Mouse (Mus musculus): ENCODE results near the gene Fgfr2.

Fgfr2 gene

DNA sequence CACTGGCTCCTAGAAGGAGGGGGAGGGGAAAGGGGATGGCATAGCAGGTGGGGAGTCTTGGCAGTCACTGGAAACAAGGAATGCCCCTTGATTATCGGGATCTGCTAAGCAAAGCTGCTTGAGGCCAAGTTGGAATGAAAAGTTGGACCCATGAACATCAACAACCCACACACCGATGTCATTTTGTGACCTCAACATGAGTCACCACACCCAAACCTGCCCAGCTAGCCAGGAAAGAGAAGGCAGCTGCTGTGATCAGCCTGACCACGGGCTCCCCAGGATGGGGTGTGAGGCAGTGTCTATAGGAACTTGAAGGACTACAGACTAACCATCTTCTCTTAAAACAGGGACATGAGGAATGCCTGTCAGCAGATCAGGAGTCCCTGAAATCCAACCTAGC is 37.7 kb downstream of the Fgfr2 start:
- DNase-seq (ENCODE audit: low spot score), result no peak

DNA sequence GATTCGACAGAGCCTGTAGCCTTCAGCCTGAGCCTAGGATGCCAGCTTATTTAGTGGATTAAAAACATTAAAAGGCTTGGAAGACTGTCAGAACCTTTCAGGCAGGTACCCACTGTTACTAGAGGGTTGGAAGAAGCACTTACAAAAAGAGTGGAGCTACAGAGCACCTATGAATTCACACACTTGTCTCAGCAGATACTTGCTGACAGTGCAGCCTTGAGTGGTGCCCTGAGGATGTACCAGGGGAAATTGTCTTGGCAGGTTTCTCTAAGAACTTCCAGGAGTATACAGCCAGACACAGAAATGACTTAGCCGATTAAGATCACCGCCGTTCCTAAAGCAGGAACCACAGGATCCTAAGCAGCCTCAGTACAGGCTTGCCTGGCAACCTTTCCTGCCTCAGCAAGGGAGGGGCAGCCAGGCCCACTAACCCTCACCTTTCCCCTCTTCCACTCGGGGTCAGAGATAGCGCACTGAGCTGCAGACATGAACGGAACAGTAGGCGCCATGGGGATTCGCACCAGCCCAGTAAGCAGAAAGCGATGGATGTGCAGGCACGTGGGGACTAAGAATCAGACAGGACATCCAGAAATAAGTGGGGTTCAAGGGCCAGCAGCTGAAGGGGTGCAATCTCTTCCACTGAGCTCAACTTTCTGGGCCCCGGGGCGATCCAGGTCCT is 39.1 kb downstream of the Fgfr2 start:
- no peak for DNase-seq (ENCODE audit: low spot score)

DNA sequence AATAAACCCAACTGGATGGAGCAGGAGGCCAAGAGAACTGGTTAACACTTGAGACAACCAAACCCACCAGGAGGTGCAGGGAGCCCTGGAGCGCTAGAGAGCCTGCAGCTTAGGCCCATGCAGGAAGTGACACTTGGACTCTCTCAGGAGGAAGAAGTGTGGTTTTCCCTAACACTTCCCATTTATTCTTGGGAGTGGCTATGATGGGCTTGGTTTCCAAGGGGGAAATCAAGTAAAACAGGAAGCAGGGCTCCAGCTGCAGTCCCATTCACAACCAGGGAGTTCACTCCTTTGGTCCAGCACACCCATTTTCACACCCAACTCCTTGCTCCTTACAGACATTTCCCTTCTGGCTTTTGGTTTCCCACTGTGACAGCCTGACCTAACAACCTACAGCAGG is 44.2 kb downstream of the Fgfr2 start:
- DNase-seq (ENCODE audit: low spot score), result no peak

DNA sequence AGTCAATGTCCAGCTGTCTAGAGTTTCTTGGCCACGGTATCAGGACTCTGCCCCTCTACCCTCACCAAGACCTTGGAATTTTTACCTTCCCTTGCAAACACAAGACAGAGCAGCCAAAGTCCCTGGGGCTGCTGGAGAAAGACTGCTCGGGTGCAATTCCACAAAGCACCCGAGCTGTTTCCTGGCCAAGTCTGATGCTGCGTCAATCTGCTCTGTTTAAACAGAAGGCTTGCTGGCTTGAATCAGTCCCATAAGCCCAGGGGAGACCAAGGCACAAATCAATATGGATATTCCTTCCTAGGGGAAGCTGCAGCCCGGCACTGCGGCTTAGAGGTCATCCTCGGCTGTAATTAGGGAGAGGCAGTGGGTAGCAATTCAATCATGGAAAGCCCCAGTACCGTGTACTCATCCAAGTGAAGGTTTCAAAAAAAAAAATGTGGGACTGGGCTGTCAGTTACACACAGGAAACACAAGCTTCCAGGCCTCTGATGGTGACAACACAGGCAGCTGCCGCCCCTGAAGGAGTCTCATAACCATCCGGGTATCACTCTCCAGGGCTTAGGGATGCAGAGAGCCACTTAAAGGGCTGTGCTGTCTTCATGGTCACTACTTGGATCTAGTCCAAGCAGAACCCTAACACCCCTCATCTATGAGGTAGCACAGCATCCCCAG is 48.6 kb downstream of the Fgfr2 start:
- peak; percentile 31 for DNase-seq (ENCODE audit: low spot score)

DNA sequence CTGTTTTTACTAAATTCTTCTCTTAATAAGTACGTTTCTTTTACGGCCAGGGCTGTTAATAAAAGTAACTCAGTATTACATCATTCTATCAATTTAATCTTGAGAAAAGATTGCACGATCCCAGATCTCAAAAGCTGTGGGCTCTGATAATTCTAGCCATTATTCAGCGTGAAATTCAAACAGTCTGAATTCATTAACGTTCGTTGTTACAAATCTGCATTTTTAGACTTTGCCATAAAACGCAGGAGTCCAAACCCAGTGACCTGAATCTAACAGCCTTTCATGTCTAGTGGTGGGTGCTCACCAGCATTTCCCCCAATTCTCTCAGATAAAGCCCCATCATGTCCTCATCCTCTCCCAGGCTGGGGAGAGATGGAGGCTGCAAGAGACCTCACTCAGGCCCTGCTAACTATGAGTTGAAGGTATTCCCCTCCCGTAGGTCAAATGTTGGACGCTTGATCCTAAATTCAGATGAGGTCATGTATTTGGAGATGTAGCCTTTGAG is 50.0 kb downstream of the Fgfr2 start:
- no peak for DNase-seq (ENCODE audit: low spot score)

DNA sequence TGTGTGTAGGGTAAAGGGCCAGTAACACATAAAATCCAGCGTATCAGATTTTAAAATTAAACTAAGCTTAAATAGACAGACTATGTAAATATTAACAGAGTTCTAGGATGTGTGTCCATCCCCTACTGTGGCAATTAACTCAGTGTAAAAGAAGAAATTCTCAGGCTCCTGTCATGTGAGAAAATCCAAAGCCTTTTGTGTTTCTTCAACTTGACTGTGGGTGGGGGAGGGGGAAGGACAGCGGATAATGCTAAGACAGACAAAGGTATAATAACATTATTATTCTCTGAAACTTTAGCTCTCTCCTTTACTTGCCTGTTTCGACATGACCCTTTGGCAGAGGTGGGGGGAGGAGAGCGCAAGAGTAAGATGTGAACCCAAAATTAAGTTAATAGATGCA is 50.6 kb downstream of the Fgfr2 start:
- no peak for DNase-seq (ENCODE audit: low spot score)

DNA sequence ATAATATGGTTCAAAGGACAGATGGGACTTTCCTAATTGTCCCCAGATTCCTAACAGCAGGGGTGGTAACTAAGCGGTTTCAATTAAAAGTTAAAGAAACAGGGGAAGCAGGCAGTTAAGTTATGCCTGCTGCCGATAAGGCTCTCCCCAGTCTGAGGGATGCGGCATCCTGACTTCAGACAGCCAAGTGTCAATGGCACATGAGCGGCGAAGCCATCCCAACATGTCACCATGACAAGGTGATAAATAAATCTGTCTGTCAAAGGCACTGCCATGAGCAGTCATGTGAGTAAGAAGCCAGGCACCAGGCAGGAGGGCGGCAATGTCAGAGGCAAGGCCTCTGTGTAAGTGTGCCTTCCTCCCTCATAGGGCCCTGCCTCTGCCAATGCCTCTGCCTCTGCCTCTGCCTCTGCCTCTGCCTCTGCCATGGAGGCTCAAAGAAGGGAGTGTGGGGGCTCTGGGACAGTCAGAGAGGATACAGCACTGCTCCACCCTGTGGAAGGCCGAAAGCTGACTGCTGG is 55.8 kb downstream of the Fgfr2 start:
- DNase-seq (ENCODE audit: low spot score), result no peak

DNA sequence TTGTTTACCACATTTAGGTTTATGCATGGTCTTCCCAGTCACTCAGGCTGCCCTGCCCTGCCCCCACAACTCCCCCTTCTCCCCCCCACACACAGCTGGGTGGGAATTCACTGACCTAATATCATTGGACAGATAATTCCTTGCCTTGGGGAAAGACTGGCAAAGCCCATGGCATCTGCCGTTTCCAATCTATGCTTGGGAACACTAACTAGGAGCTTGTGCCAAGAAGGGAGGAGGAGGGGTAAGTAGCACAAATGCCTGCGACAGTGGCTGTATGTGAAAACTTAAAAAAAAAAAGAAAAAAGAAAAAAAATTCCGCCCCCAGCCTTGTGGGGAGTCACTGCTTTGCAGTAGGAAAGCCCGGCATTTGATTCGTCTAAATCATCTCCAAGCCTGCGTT is 56.4 kb downstream of the Fgfr2 start:
- DNase-seq (ENCODE audit: low spot score), result peak; percentile 62

DNA sequence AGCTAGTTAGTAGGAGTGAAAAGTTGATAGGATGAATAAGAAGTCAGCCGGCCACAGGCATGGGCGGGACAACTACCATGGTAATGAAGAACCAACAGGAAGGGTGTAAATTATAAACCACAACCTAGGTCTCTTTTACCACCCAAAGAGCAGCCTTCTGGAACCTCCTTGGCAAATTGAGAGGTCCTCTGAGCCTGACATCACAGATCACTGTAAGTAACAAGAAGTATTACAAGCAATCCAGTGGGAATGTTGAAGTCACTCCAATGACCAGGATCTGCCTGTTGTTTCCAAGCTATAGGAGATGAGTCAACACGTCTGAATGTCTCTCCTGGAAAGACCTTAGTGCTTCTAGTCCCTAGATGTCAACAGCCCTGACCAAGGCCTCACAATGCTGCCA is 61.1 kb downstream of the Fgfr2 start:
- DNase-seq (ENCODE audit: low spot score), result no peak

DNA sequence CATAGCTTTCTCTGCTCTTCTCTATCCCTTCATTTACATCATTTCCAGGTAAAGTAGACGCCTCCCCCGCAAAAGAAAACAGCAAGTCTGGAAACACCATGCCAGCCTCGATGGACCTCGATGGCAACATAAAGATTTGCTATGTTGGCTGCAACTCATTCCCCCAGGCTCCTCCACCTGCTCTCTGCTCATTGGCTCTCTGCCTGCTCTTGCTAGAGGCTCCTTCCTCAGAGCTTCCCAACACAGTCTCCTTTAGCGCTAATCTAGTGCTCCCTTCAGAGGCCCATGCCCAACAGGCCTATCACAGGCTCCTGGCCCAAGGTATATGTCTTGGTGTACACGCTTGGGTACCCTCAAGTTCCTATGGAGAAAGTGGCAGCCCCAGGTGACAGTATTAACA is 63.0 kb downstream of the Fgfr2 start:
- no peak for DNase-seq (ENCODE audit: low spot score)

DNA sequence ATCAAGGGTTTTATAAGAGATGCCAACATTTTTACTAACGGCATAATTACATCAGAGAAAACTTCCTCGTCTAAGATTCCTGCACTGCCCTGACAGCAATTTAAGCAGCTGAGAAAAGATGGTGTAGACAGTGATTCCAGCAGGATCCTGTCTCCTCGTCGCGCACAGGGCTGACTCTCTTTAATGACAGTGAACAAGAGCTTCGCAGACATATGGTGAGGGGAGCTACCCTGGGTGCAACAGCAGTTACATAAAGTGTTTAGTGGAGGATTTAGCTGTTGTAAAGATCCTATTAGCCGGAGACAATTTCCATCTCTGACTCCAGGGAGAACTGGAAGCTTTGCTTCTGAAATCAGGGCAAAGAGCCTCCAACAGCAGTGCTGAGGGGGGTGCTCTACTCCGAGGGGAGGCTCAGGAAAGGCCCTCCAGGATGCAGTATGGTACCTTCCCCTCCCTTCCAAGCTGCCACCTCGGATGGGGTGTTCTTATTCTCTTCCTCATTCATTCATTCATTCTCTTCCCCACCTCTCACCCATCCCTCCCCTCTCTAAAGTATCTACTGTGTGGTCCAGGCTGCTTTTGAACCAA is 63.5 kb downstream of the Fgfr2 start:
- DNase-seq (ENCODE audit: low spot score), result peak; percentile 33

DNA sequence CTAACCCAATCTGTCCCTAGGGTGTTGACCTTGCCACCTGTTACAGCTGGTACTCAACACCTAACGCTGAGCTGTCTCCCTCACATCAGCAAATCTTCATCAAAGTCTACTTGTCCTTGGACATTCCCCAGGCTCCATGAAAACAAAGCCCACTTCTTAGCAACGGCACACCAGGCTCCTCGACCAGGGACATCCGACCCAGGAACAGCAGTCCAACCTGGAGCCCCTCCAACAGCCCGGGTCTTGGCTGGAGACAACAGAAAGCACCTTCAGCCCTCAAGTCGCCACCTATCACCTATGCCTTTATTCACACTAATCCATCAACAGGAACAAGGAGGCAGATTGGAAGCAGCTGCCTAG is 64.0 kb downstream of the Fgfr2 start:
- DNase-seq (ENCODE audit: low spot score), result no peak

DNA sequence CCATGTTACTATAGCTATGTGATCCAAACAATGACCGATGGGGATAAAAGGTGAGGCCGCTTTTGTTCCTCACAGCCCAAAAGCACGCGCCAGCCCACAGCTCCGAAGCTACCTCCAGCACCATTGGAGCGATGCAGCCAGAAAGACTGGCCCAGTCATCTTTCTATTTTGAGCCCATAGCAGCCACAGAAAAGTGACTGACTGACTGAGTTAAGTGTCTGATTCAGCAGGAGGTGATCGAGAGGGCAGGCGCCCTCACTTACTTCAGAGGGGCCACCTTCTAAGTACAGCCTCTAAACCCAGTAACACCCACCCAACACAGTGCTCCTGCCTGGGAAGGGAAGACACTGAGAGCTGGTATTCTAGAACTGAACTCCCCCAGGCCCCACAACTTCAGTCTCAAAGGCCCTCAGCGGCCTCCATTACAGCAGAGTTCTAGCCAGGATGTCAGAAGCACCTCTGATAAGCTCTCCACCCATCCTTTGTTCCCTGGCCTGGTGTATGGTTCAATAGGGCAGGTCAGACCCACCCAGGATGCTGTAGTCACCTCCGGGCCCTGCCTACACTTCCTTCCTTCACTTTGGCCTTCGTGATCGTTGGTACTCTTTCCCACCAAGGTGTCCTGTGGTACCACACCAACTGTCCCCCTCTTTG is 64.5 kb downstream of the Fgfr2 start:
- DNase-seq (ENCODE audit: low spot score), result no peak

DNA sequence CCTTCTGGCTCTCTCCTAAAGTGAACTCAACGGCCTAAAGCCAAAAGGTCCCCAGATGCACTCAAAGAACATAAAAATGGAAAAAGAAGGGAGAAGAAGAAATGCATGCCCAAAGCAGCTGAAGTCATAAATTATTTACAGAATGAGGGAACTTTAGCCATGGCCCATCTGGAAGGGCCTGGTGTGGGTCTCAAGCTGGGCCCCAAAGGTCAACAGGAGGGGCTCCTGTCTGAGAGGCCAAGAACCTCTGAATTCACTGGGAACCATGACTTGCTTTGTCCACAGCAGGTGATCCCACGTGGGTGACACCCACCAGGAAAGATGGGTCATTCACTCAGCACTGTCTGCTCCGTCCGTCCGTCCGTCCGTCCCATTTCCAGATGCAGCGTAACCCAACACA is 66.2 kb downstream of the Fgfr2 start:
- no peak for DNase-seq (ENCODE audit: low spot score)

DNA sequence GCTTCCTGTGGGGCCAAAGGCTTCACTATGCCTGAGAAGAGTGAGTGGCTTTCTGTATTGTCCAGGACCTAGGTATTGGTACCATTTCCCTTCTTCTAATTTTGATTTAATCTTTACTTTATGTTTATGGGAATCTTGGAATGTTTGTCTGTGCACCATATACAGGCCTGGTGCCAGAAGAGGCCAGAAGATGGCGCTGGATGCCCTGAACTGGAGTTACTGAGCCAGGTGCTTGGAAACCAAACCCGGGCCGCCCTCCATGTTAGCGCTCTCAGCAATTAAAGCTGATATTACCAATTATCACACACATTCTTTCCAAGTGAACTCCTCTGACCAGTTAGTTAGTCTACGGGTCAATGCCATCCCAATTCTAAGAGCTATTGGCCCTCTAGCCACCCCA is 68.7 kb downstream of the Fgfr2 start:
- no peak for DNase-seq (ENCODE audit: low spot score)

DNA sequence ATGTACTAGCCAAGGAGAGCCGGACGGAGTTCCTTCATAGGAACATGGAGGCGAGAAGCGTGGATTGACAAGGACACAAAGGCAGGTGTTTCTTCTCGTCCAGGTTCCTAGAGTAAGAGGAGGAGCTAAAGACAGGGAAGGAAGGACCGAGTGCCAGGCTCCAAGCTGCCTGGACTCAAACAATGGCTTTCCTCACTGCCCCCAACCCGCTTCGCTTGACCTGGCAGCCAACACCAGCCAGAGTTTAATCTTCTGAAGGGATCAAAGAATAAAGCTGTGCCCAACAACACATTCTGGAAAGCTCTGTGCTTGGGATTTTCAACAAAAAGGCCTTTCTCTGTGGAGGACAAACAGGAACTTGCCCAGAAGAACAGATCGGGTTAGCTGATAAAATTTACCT is 69.4 kb downstream of the Fgfr2 start:
- DNase-seq (ENCODE audit: low spot score), result no peak

DNA sequence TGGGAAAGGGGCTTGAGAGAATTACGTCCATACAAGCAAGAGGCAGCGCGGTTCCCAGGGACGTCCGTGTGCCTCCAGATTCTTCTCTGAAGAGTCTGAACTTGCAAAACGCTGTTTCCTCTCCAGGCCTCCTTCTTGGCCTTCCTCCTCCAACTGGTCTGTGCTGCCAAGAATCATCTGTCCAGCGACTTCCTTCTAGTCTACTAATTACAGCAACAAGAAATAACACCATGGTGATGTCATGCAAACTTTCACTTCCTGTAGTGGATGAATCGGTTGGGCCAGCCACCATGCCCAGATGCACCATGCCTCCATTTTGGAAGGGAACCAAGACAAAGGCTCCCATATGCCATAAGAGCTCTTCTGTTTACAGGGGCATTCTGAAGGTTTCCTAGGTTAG is 70.3 kb downstream of the Fgfr2 start:
- peak; percentile 42 for DNase-seq (ENCODE audit: low spot score)

DNA sequence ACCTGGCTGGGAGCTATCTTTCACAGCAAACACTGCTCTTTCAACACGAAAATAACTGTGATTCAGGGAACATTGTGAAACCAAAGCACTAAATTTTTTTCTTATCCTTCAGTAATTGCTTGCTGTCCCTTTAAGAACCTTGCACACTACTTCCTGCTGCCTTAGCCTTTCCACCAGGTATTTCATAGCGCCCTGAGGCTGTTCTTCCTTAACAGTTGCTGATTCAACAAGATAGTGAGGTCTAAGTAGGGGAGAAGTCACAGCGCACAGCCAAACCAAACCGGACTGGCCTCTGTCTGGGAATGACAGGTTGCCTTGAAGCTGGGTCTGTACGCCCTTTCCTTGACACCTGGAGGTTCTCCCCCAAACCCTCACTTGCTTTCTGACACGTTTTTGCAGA is 72.5 kb downstream of the Fgfr2 start:
- no peak for DNase-seq (ENCODE audit: low spot score)

DNA sequence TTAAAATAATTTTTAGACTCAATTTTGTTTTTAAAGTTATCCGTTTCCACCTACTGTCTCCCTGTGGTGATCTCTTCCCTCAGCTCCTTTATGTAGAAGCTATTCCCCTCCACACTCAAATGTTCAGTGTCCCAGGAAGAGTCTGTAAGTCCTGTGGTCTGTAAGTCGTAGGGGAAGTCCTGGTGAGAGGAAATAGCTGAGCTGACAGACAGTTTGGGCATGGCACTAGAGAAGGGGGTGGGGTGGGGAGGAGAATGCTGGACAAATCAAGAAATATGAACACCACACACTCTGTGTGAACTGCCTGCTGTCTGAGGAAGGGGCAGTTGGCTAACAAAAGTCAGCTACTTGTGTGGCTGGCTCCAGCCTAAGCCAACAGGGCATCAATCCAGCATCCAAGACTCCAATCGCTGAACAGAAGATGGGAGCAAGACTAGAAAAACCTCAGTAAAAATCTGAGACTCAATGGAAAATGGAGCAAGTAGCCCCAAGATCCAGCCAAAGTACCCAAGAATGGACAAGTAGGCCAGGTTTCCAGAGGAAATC is 75.0 kb downstream of the Fgfr2 start:
- no peak for DNase-seq (ENCODE audit: low spot score)

DNA sequence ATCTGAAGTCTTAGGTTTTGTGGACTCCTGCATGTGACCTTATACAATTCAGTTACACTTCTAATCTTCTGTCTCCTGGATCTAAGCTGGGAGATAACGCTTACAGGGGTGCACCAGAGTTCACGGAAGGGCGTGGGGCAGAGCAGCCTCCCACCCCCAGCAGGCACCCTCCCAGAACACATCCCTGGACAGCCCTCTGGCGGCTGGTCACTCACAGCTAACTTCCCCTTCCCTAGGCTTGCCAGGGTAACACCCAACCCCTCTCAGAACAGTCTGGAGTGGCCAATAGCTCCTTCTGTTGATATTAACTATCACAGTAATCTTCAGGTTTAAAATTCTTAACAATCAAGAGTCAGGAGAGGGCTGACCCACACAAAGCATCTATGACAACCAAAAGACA is 75.9 kb downstream of the Fgfr2 start:
- no peak for DNase-seq (ENCODE audit: low spot score)

DNA sequence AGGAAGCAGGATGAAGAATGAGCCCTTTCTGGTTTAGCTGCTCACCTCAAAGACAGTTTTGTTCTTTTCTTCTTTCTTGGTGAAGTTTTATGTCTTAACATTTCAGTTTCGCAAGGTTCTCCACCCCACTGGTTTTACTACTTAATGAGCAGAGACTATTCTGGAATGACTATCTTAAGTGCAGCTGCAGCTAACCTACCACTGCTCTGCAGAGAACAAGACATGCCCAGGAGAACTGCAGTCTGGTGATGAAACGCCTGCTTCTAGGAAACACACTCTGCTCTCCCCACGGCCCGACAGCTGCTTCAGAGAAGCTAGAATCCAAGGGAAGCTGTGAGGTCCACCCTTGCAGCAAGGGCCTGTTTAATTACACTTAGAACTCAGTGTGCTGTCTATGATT is 78.4 kb downstream of the Fgfr2 start:
- no peak for DNase-seq (ENCODE audit: low spot score)

DNA sequence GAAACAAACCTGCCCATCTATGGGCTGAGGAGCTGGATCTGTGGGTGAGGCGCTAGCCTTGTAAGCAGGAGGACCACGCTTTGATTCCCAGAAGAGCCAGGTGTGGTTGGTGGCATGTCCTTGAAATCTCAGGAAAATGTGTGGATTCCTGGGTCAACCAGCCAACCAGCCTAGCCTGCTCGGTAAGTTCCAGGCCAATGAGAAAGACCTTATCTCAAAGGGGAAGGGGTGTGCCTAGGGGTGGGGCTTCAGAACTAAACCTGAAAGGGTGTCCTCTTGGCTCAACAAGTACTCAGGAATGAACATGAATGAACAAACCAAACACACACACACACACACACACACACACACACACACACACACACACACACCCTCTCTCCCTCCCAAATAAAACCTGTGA is 81.4 kb downstream of the Fgfr2 start:
- DNase-seq (ENCODE audit: low spot score), result no peak

Measured in layer of hippocampus, adult 11-12 months (tissue).